Mouse (Mus musculus) forelimb bud, embryonic 11.5 days (tissue): Measurements from ENCODE around the gene Sirt6.
"Not testable (repeated sequence)": the region's sequence is repeated elsewhere in the genome, so short reads cannot be mapped to it uniquely, and the experiment has no call there.

Source experiments
- DNase-seq: peaks from one replicate; pipeline ENCODE4 v3.0.0-alpha.2; 2012; ENCODE audit warnings: low read depth, low spot score

Sirt6 gene

DNA sequence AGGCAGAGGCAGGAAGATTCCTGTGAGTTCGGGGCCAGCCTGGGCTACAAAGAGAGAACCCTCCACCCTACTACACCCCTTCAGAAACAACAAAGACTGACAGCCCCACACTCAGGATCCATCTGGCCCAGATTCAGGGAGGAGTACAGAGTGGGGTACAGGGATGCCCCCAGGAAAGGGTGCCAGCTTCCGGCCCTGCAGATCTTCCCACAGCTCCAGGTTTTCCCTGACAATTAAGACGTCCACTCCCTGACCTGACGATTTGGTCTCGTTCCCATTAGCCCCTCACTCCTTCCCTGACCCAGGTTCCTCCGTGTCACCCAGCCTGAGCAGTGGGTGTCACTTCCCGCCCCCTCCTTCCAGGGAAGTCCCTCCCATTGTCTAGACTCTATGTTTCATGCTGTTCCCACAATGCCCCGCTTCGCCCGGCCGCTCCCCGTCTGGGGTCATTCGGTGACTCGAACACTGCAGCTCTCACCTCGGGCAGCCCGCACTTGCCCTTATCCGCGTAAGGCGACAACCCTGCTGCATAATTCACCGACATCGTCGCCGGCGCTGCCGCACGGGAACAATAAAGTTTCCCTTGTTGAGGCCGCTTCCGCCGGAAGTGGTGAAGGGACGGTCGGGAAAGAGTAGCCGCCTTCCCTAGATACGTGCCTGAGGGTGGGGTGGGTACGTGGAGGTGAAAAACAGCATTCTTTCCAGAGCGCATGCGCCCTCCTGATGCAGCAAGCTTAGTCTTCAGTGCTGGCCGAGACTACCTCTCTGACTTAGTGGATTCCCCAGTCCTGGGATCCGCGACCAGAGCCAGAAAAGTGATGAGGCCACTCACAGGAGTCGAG is at the start of gene Sirt6:
Gene Sirt6 (minus strand): TSS at position 804 of the 842 bp plus-strand sequence.
- DNase-seq = peak; percentile 95

GRCm38 (mm10) chr10:81656174-81656573 is 28.6 kb upstream of the Sirt6 start:
- DNase-seq = no peak

GRCm38 (mm10) chr10:81655178-81655577 is 27.6 kb upstream of the Sirt6 start:
- no peak for DNase-seq

GRCm38 (mm10) chr10:81648803-81649775 is 21.5 kb upstream of the Sirt6 start, which contains the start of gene Gm10778:
Gene Gm10778, plus strand, starts transcription at chr10:81649059.
- DNase-seq = peak; percentile 90

DNA sequence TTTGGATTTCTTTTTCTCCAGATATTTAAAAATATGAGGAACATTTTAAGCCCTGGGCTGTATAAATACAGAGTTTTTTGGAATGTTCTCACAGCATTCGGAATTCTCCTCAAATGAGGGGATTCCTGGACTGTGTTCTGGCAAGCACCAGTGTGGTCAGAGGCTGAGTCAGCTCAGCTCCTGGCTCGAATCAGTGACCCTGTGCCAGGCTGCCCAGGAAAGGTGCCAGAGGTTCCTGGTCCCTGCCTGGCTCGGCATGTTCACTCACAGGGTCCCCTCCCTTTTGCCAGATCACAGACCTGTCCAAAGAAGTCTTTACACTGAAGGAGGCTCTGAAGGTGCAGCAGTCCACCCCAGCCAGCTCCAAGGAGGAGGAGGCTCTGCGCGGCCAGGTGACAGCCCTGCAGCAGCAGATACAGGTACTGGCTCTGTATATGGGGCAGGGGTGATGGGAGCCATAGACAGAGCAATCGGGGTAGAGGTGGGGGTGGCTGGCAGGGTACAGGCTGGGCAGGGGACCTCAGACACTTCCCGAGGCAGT is 18.5 kb upstream of the Sirt6 start:
- DNase-seq = no peak

DNA sequence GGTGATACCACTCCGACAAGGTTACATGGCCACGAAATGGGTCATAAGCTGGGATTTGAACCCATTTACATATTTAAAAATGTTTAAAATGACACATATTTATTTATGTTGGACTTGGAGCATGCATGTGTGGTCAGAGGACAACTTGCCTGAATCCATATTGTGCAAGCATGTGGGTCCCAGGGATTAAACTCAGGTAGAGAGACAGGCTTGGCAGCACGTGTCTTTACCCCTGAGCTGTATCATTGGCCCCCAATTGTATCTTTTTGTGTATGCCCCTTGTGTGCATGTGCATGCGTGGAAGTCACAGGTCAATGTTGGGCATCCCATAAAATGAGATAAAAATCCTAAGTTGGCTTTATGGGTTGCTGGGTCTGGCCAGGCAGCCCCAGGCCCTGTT is 17.8 kb upstream of the Sirt6 start:
- DNase-seq = no peak

DNA sequence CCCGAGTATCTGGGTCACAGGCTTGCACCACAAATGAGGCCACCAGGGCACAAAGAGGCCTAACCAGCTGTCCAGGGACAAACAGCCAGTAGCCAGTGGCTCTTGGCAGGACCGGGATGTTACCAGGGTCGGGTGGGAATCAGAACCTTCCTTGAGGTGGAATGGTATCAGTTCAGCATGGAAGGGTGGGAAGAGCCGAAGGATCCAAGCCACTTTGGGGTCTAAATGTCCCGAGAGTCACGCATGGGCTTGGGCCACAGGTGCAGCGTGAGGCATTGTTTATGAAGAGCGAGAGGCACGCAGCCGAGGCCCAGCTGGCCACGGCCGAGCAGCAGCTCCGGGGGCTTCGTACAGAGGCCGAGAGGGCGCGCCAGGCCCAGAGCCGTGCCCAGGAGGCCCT is 17.1 kb upstream of the Sirt6 start:
- no peak for DNase-seq

GRCm38 (mm10) chr10:81644162-81644561 is 16.6 kb upstream of the Sirt6 start:
- no peak for DNase-seq

- peak; percentile 97 for DNase-seq
These were observed 16.0 kb upstream of the Sirt6 start for GRCm38 (mm10) chr10:81643449-81644055.

DNA sequence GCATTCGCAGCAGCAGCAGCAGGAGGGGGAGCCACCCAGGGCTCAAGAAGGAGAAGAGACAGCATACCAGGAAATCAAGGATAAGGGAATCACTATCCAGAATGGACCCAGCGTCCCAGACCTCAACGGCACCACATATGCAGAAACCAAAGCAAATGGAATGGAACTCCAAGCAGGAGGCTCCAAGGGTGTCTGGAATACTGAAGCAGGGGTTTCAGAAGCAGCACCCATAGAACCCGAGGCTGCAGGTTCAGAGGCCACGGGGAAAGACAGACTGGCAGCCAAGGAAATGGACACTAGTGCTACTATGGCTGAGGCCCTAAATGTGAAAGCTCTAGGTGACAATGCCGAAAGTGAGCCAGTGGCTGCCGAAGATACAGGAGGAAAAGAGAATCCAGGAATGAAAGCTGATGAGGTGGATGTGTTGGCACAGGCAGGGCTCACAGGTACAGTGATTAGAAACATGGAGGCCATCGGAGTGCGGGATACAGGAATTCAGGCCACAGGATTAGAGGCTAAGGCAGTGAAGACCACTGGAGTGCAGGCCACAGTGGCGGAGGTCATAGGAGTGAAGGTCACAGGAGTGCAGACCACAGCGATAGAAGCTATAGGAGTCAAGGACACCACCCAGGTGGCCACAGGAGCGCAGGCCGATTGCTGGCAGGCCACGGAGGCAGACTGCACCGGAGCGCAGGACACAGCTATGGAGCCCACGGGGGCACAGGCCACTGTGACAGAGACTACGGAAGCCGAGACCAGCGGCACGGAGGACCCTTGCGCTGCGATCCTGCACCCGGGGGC is 15.3 kb upstream of the Sirt6 start:
- DNase-seq = no peak

DNA sequence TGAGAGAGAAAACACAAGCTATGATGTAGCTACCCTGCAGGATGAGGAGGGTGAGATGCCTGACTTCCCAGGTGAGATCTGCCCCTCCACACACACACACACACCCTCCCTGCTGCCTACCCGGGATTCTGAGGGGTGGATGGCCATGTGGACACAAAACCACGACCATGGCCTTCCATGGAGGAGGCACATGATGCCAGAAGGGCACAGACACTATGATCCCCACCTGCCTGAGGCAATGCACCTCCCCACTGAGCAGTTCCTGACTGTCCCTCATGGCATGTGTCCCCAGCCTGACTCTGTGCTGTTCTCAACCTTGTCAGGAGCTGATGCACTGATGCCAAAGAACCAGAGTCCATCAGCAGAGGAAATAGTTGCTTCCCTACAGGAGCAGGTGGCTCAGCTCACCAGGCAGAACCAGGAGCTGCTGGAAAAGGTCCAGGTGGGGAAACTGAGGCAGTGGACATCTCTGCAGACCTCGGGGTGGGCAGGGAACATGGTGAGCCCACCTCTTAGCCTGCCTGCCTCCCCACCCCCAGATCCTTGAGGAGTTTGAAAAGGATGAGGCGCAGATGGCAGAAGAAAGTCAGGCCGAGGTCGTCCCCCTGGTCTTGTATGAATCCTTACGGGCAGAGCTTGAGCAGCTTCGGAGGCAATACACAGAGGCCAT is 14.5 kb upstream of the Sirt6 start:
- no peak for DNase-seq

- DNase-seq = no peak
These were observed 14.0 kb upstream of the Sirt6 start for GRCm38 (mm10) chr10:81641566-81641965.

- DNase-seq = not testable (repeated sequence)
These were observed 13.2 kb upstream of the Sirt6 start for GRCm38 (mm10) chr10:81640825-81641224.

DNA sequence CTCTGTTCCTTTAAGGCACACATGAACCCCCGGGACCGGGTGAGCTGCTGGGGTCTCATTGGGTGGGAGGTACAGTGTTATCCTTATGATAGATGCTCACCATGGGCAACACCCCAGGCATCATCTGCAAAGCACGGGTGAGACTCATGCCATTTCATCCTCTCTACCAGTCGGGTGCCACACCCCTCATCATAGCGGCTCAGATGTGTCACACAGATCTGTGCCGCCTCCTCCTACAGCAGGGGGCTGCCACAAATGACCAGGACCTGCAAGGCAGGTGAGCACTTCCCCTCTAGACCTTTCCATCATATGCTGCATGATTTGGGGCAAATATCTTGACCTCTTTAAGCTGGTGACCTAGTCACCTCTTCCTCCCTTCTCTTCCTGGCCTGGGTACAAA is 10.5 kb upstream of the Sirt6 start:
- no peak for DNase-seq

GRCm38 (mm10) chr10:81636338-81636737 is 8.7 kb upstream of the Sirt6 start:
- no peak for DNase-seq

DNA sequence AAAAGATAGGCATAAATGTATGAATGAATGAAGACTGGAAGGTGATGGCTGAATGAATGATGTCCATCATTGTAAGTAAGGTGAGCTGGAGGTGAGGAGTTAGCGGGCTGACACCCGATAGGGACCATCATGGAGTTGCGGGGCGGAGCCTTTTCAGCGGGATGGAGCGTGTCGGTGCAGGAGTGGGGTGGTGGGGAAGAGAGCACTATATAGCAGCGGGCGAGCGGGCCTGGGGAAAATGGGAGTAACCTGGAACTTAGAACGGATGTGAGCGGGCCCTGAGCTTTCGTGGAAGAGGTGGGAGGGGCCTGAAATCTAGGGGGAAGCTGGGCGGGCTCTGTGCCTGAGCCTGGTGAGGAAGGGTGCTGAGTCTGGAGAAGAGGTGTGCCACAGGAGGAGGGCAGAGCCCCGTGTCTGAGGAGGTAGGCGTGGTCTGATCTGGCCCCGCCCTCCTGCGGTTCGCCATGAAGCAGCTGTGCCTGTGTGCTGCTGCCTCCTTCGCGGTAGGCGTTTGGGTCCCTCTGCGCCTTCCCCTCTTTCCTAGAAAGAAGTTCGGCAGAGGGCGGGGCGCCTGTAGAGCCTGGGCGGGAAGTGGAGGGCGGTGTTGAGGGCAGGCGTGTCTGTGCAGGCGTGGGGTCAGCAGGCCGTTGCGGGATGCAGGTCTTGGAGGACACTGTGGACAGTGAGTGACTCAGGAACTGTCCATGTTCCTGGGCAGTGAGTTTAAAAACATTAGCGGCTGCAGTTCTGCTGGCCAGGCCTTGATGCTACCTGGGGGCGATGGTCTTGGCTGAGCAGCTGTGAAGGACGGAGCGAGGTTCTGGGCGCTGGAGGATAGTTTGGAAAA is 5.9 kb upstream of the Sirt6 start:
- DNase-seq = peak; percentile 93

- DNase-seq = no peak
These were observed 793 bp upstream of the Sirt6 start, which contains the start of gene Ankrd24 for GRCm38 (mm10) chr10:81628390-81628789. Gene Ankrd24, plus strand, starts transcription at chr10:81628540.

- no peak for DNase-seq
These were observed 231 bp upstream of the Sirt6 start for GRCm38 (mm10) chr10:81627836-81628220.
